Mouse (Mus musculus): ENCODE data around the gene Ifi35. TPM values are rescaled to one million over a fixed set of nuclear protein-coding genes. Genes with fewer than 3 reads are reported as not detected.
"Not testable (repeated sequence)": the region's sequence is repeated elsewhere in the genome, so short reads cannot be mapped to it uniquely, and the experiment has no call there.

The Ifi35 gene
- polyA plus RNA-seq, 1 experiment from 2014 or later: 2.3 TPM

GRCm38 (mm10) chr11:101472336-101472735, 24.1 kb downstream of the Ifi35 start:
- Histone ChIP-seq H3K27ac (0 out of 2 replicates have a peak overlapping the region, but pooled peaks have one; percentile 19), H3K4me2 (replicated peaks) (no peak overlapping the region), H3K36me3 (peaks cover 17% of the 10 kb centered on the region), H3K4me1 (replicated peaks) (peaks cover 55% of the 10 kb centered on the region), H3K9me3 (no peaks in the 10 kb centered on the region), H3K4me3 (replicated peaks) (no peak overlapping the region), H3K27me3 (no peaks in the 10 kb centered on the region), H3K9ac (replicated peaks) (no peak overlapping the region)
- 68% methylated on average over 7 of the region's 7 CpGs for WGBS
- ATAC-seq: no peak

- not testable (repeated sequence) for H3K4me2 ChIP-seq (replicated peaks); H3K9ac ChIP-seq (replicated peaks); H3K27me3 ChIP-seq; ATAC-seq; H3K9me3 ChIP-seq; H3K27ac ChIP-seq; H3K4me3 ChIP-seq (replicated peaks)
- Histone ChIP-seq H3K4me1 (replicated peaks) (peaks cover 61% of the 10 kb centered on the region), H3K36me3 (peaks cover 17% of the 10 kb centered on the region)
- 76% methylated on average over 1 of the region's 1 CpGs for WGBS
Measured at GRCm38 (mm10) chr11:101473686-101474085, 25.5 kb downstream of the Ifi35 start.

GRCm38 (mm10) chr11:101474298-101474697, 26.1 kb downstream of the Ifi35 start:
- H3K27ac ChIP-seq: no peak overlapping the region
- H3K4me3 ChIP-seq (replicated peaks): no peak overlapping the region
- no peaks in the 10 kb centered on the region for H3K27me3 ChIP-seq
- peaks cover 17% of the 10 kb centered on the region for H3K36me3 ChIP-seq
- H3K4me2 ChIP-seq (replicated peaks): no peak overlapping the region
- H3K9ac ChIP-seq (replicated peaks): no peak overlapping the region
- ATAC-seq: no peak
- H3K9me3 ChIP-seq: no peaks in the 10 kb centered on the region
- peaks cover 61% of the 10 kb centered on the region for H3K4me1 ChIP-seq (replicated peaks)
- WGBS: 74% methylated on average over 5 of the region's 5 CpGs

- not testable (repeated sequence) for H3K36me3 ChIP-seq; H3K4me3 ChIP-seq (replicated peaks); ATAC-seq; H3K4me2 ChIP-seq (replicated peaks); H3K27me3 ChIP-seq; H3K9me3 ChIP-seq; H3K27ac ChIP-seq; H3K9ac ChIP-seq (replicated peaks)
- H3K4me1 ChIP-seq (replicated peaks): peaks cover 55% of the 10 kb centered on the region
- 91% methylated on average over 4 of the region's 4 CpGs for WGBS
Measured at GRCm38 (mm10) chr11:101476361-101476760, 28.2 kb downstream of the Ifi35 start.

- no peaks in the 10 kb centered on the region for H3K9me3 ChIP-seq
- peak; percentile 83 for ATAC-seq
- H3K27me3 ChIP-seq: no peaks in the 10 kb centered on the region
- peak overlapping the region; percentile 95 for H3K27ac ChIP-seq
- 0 out of 2 replicates have a peak, but pooled peaks cover under 1% of the 10 kb centered on the region for H3K36me3 ChIP-seq
- WGBS: 4% methylated on average over 4 of the region's 4 CpGs
- H3K9ac ChIP-seq (replicated peaks): no peak overlapping the region
- no peak overlapping the region for H3K4me3 ChIP-seq (replicated peaks)
- peaks cover 47% of the 10 kb centered on the region for H3K4me1 ChIP-seq (replicated peaks)
- H3K4me2 ChIP-seq (replicated peaks): peak overlapping the region; percentile 20; the same call in 1 of the 2 replicates
Measured at GRCm38 (mm10) chr11:101477194-101477551, 29.0 kb downstream of the Ifi35 start.

GRCm38 (mm10) chr11:101477552-101478211, 29.5 kb downstream of the Ifi35 start:
- H3K9me3 ChIP-seq: no peaks in the 10 kb centered on the region
- peaks cover 42% of the 10 kb centered on the region for H3K4me1 ChIP-seq (replicated peaks)
- H3K4me2 ChIP-seq (replicated peaks): peak overlapping the region; percentile 20; the same call in 1 of the 2 replicates
- no peaks in the 10 kb centered on the region for H3K36me3 ChIP-seq
- 16% methylated on average over 10 of the region's 10 CpGs for WGBS
- H3K4me3 ChIP-seq (replicated peaks): no peak overlapping the region
- peak; percentile 80 for ATAC-seq
- peak overlapping the region; percentile 95 for H3K27ac ChIP-seq
- no peaks in the 10 kb centered on the region for H3K27me3 ChIP-seq
- H3K9ac ChIP-seq (replicated peaks): no peak overlapping the region

- peak overlapping the region; percentile 95 for H3K27ac ChIP-seq
- peak overlapping the region; percentile 46 for H3K4me2 ChIP-seq (replicated peaks)
- ATAC-seq: peak; percentile 67
- WGBS: 1% methylated on average over 18 of the region's 18 CpGs
- H3K9ac ChIP-seq (replicated peaks): peak overlapping the region; percentile 15
- no peaks in the 10 kb centered on the region for H3K9me3 ChIP-seq
- no peaks in the 10 kb centered on the region for H3K27me3 ChIP-seq
- H3K36me3 ChIP-seq: no peaks in the 10 kb centered on the region
- peaks cover 48% of the 10 kb centered on the region for H3K4me1 ChIP-seq (replicated peaks)
- peak overlapping the region; percentile 18; the same call in 1 of the 2 replicates for H3K4me3 ChIP-seq (replicated peaks)
Measured at GRCm38 (mm10) chr11:101479171-101479635, 31.0 kb downstream of the Ifi35 start.

- Histone ChIP-seq H3K4me1 (replicated peaks) (peaks cover 55% of the 10 kb centered on the region), H3K9ac (replicated peaks) (no peak overlapping the region), H3K27me3 (no peaks in the 10 kb centered on the region), H3K36me3 (no peaks in the 10 kb centered on the region), H3K27ac (no peak overlapping the region), H3K4me3 (replicated peaks) (no peak overlapping the region), H3K4me2 (replicated peaks) (no peak overlapping the region), H3K9me3 (no peaks in the 10 kb centered on the region)
- WGBS: 76% methylated on average over 6 of the region's 6 CpGs
- ATAC-seq: no peak
Measured at GRCm38 (mm10) chr11:101480912-101481311, 32.7 kb downstream of the Ifi35 start.

GRCm38 (mm10) chr11:101483804-101484203, 35.6 kb downstream of the Ifi35 start:
- WGBS: 16% methylated on average over 3 of the region's 3 CpGs
- no peak overlapping the region for H3K4me3 ChIP-seq (replicated peaks)
- no peaks in the 10 kb centered on the region for H3K27me3 ChIP-seq
- no peak overlapping the region for H3K4me2 ChIP-seq (replicated peaks)
- ATAC-seq: no peak
- H3K9me3 ChIP-seq: no peaks in the 10 kb centered on the region
- peaks cover 44% of the 10 kb centered on the region for H3K4me1 ChIP-seq (replicated peaks)
- H3K9ac ChIP-seq (replicated peaks): no peak overlapping the region
- peak overlapping the region; percentile 81 for H3K27ac ChIP-seq
- H3K36me3 ChIP-seq: no peaks in the 10 kb centered on the region

- Histone ChIP-seq H3K9ac (replicated peaks) (no peak overlapping the region), H3K27ac (peak overlapping the region; percentile 81), H3K27me3 (no peaks in the 10 kb centered on the region), H3K4me3 (replicated peaks) (no peak overlapping the region), H3K4me2 (replicated peaks) (no peak overlapping the region), H3K9me3 (no peaks in the 10 kb centered on the region), H3K4me1 (replicated peaks) (peaks cover 40% of the 10 kb centered on the region), H3K36me3 (no peaks in the 10 kb centered on the region)
- ATAC-seq: no peak
- WGBS: 68% methylated on average over 6 of the region's 6 CpGs
Measured at GRCm38 (mm10) chr11:101484245-101484644, 36.0 kb downstream of the Ifi35 start.

- peaks cover 34% of the 10 kb centered on the region for H3K4me1 ChIP-seq (replicated peaks)
- ATAC-seq: no peak
- no peak overlapping the region for H3K9ac ChIP-seq (replicated peaks)
- H3K36me3 ChIP-seq: peaks cover 4% of the 10 kb centered on the region; the same call in 1 of the 2 replicates
- no peaks in the 10 kb centered on the region for H3K27me3 ChIP-seq
- H3K4me3 ChIP-seq (replicated peaks): no peak overlapping the region
- peak overlapping the region; percentile 81 for H3K27ac ChIP-seq
- 89% methylated on average over 7 of the region's 7 CpGs for WGBS
- no peak overlapping the region for H3K4me2 ChIP-seq (replicated peaks)
- H3K9me3 ChIP-seq: no peaks in the 10 kb centered on the region
Measured at GRCm38 (mm10) chr11:101484814-101485213, 36.6 kb downstream of the Ifi35 start.

- no peaks in the 10 kb centered on the region for H3K9me3 ChIP-seq
- WGBS: 31% methylated on average over 6 of the region's 6 CpGs
- no peak overlapping the region for H3K4me3 ChIP-seq (replicated peaks)
- ATAC-seq: peak; percentile 72; the same call in 1 of the 2 replicates
- no peaks in the 10 kb centered on the region for H3K27me3 ChIP-seq
- 0 out of 2 replicates have a peak overlapping the region, but pooled peaks have one; percentile 20 for H3K9ac ChIP-seq (replicated peaks)
- H3K27ac ChIP-seq: peak overlapping the region; percentile 81
- peaks cover 4% of the 10 kb centered on the region; the same call in 1 of the 2 replicates for H3K36me3 ChIP-seq
- no peak overlapping the region for H3K4me2 ChIP-seq (replicated peaks)
- H3K4me1 ChIP-seq (replicated peaks): peaks cover 27% of the 10 kb centered on the region
Measured at GRCm38 (mm10) chr11:101485509-101486028, 37.4 kb downstream of the Ifi35 start.
